Mouse (Mus musculus) hindbrain, embryonic 14.5 days (tissue): ENCODE measurements around the gene C1qtnf6. TPM values are rescaled to one million over a fixed set of nuclear protein-coding genes. Genes with fewer than 3 reads are reported as not detected.
A peak's percentile ranks its signal among the peaks of the same experiment; 100 is the strongest.

Source experiments
- ATAC-seq: fragments of 200-750 bp; cut with Nextera tagmentation; 2 replicates; pipeline ENCODE4 v1.8.0; 2017; ENCODE audit warnings: moderate number of reproducible peaks, mild to moderate bottlenecking, moderate TSS enrichment, moderate library complexity; ENCODE audit not compliant: low FRiP score
- DNase-seq: peaks from one replicate; pipeline ENCODE4 v3.0.0-alpha.2; 2015; ENCODE audit warnings: low spot score
- H3K27ac ChIP-seq: fragments of 300-500 bp; sonication (generic); 2 replicates; pipeline ENCODE4 v1.5.1; 2014; ENCODE audit warnings: mild to moderate bottlenecking, moderate library complexity
- H3K27me3 ChIP-seq: fragments of 300-500 bp; sonication (generic); 2 replicates; pipeline ENCODE4 v1.6.1; 2014; ENCODE audit warnings: mild to moderate bottlenecking, low read length, mixed read lengths; ENCODE audit not compliant: control insufficient read depth, insufficient read depth
- H3K36me3 ChIP-seq: fragments of 300-500 bp; sonication (generic); replicated peaks from 2 replicates; pipeline ENCODE4 v1.6.1; 2014; ENCODE audit not compliant: control insufficient read depth, insufficient read depth
- H3K4me1 ChIP-seq: fragments of 300-500 bp; sonication (generic); replicated peaks from 2 replicates; pipeline ENCODE4 v1.6.1; 2014; ENCODE audit warnings: antibody characterized with exemption, low read length, mixed read lengths; ENCODE audit not compliant: control insufficient read depth, insufficient read depth
- H3K4me2 ChIP-seq: fragments of 300-500 bp; sonication (generic); replicated peaks from 2 replicates; pipeline ENCODE4 v1.6.1; 2014; ENCODE audit warnings: mild to moderate bottlenecking, moderate library complexity
- H3K4me3 ChIP-seq: fragments of 300-500 bp; sonication (generic); replicated peaks from 2 replicates; pipeline ENCODE4 v1.5.1; 2014; ENCODE audit warnings: mild to moderate bottlenecking, low read length
- H3K9ac ChIP-seq: fragments of 300-500 bp; sonication (generic); 2 replicates; pipeline ENCODE4 v1.6.1; 2014
- H3K9me3 ChIP-seq: fragments of 300-500 bp; sonication (generic); 2 replicates; pipeline ENCODE4 v1.6.1; 2016; ENCODE audit warnings: low read length; ENCODE audit not compliant: control insufficient read depth
- WGBS: fragments of 180-500 bp; shearing (Covaris S2); extraction: QIAGEN DNeasy Blood & Tissue Kit; methylation state at CpG from one replicate; pipeline ENCODE4 v1.1.7; 2014; 5-methylcytosine and 5-hydroxymethylcytosine counted together
- polyA plus RNA-seq: library from polyadenylated mRNA; unstranded; fragments of >200 nt; fragmentation: Nextera tagmentation; extraction: Ambion mirVana; gene quantifications from 2 replicates; pipeline ENCODE4 v1.2.1, GENCODE M21; 2014

The C1qtnf6 gene
- polyA plus RNA-seq, 1 experiment from 2014 or later = 9.5 TPM

DNA sequence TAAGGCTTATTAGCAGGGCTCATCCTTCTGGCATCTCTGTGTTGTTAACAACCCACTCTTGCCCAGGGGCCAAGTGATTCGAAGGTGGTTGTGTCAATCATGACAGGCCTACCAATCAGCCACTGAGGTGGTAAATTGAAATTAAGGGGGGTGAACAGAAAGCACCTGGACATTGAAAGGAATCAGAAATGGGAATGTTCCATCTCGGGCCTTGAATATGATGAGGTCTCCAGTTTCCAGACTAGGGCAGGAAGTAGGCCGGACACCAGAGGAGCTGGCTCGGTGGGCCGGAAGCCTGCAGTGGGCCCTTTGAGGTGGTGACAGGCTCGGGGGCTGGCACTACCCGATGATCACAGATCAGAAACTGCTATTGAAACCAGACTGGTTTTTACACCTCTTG lies 3.2 kb downstream of the C1qtnf6 start:
- 86% methylated on average over 7 of the region's 7 CpGs for WGBS
- ATAC-seq (no peak), DNase-seq (no peak)
- Histone ChIP-seq H3K4me1 (peaks cover 26% of the 10 kb centered on the region), H3K9ac (no peak overlapping the region), H3K27me3 (no peaks in the 10 kb centered on the region), H3K9me3 (no peaks in the 10 kb centered on the region), H3K4me2 (0 out of 2 replicates have a peak overlapping the region, but pooled peaks have one; percentile 42), H3K4me3 (no peak overlapping the region), H3K36me3 (no peaks in the 10 kb centered on the region), H3K27ac (0 out of 2 replicates have a peak overlapping the region, but pooled peaks have one; percentile 5)

DNA sequence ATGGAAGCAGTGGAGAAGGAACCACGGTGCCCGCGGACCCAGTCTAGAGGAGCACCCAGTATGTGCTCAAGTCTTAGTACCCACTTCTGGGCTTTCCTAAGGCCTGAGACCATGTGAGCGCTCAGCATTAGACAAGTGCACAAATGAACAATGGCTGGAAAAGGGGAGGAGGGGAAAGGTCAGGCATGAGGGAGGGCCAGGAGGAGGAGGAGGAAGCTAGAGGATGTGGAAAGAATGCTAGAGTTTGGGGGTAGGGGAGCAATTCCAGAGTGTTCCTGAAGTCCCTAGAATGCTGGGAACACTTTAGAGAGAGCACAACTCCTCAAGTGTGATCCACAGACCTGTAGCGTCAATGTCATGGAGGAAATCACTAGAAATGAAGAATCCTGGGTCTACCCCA lies 7.1 kb downstream of the C1qtnf6 start:
- Histone ChIP-seq H3K9ac (no peak overlapping the region), H3K4me2 (no peak overlapping the region), H3K27me3 (no peaks in the 10 kb centered on the region), H3K36me3 (no peaks in the 10 kb centered on the region), H3K27ac (no peak overlapping the region), H3K9me3 (no peaks in the 10 kb centered on the region), H3K4me1 (peaks cover 9% of the 10 kb centered on the region), H3K4me3 (no peak overlapping the region)
- DNase-seq = no peak
- ATAC-seq = no peak
- WGBS = 82% methylated on average over 5 of the region's 5 CpGs

DNA sequence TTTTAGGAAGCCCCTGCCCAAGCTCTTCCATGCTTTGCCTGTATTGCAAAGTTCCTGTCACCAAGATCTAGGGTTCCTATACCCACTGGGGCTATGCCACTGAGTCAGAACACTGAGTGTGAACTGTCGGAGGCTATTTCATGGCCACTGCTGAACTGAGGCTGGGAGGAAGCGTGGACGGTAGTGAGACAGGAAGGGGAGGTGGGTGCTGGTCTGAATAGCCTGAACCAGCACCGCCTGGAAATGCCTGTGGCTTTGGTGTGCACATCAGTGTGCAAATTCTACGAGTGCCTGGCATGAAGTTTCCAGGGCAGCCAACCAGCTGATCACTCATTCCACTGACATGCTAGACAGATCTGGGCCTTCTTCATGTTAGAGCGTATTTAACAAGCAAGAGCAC lies 9.3 kb downstream of the C1qtnf6 start:
- Histone ChIP-seq H3K9ac (no peak overlapping the region), H3K9me3 (no peaks in the 10 kb centered on the region), H3K4me1 (no peaks in the 10 kb centered on the region), H3K4me2 (no peak overlapping the region), H3K27me3 (no peaks in the 10 kb centered on the region), H3K4me3 (no peak overlapping the region), H3K36me3 (no peaks in the 10 kb centered on the region), H3K27ac (no peak overlapping the region)
- DNase-seq (no peak), ATAC-seq (no peak)
- WGBS = 81% methylated on average over 6 of the region's 6 CpGs

DNA sequence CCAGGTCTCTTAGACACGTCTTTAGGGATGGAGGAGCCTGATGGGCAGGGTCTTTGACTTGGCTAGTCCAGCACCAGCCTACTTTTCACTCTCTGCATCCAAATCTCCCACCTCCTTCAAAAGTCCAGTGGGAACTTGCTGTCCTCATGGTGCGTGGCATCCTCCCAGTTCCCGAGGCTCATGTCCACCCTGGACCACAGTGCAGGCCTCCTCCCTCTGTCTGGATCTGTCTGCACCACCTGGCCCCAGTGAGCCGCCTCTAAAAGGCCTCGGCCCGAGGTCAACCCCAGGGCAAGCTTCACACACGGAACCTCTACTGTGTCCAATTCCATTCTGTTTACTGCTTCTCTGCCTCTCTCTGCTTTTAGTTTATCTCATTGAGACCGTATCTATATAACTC lies 9.9 kb downstream of the C1qtnf6 start:
- ATAC-seq = no peak
- no peaks in the 10 kb centered on the region for H3K9me3 ChIP-seq
- no peak overlapping the region for H3K4me3 ChIP-seq
- DNase-seq = no peak
- no peak overlapping the region for H3K27ac ChIP-seq
- H3K4me1 ChIP-seq = no peaks in the 10 kb centered on the region
- H3K36me3 ChIP-seq = no peaks in the 10 kb centered on the region
- no peak overlapping the region for H3K9ac ChIP-seq
- H3K27me3 ChIP-seq = no peaks in the 10 kb centered on the region
- H3K4me2 ChIP-seq = no peak overlapping the region
- 75% methylated on average over 8 of the region's 8 CpGs for WGBS

DNA sequence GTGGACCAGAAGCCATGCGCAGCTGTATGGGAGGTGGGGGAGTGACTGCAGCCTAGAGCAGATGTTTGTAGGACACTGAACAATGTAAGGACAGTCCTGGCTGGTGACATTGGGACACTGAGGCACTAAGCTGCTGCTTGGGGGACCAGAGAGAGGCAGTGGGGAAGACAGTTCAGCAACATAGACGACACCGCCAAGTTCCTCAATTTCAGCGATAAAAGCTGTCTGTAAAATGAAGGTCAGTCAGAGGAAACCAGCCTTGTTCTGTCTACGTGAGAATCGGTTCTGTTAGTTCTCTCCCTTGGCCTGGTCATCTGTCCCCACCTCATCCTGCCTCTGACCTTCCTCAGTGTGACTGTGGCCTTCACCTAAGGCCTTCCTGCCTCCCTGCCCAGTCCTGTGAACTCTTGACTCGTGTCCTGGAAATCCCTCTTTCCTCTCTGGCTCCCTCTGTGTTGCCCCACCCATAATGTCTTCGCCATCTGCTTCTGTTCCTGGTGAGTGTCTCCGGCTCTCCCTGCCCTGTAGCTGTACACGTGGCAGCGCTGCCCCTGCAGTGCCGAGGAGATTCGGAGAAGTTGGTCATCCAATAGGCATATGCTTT lies 11.0 kb downstream of the C1qtnf6 start:
- no peak for ATAC-seq
- H3K9me3 ChIP-seq = no peaks in the 10 kb centered on the region
- H3K4me1 ChIP-seq = no peaks in the 10 kb centered on the region
- WGBS = 78% methylated on average over 13 of the region's 13 CpGs
- no peak overlapping the region for H3K4me2 ChIP-seq
- no peak overlapping the region for H3K9ac ChIP-seq
- H3K27me3 ChIP-seq = no peaks in the 10 kb centered on the region
- no peak overlapping the region for H3K4me3 ChIP-seq
- no peaks in the 10 kb centered on the region for H3K36me3 ChIP-seq
- no peak for DNase-seq
- no peak overlapping the region for H3K27ac ChIP-seq

DNA sequence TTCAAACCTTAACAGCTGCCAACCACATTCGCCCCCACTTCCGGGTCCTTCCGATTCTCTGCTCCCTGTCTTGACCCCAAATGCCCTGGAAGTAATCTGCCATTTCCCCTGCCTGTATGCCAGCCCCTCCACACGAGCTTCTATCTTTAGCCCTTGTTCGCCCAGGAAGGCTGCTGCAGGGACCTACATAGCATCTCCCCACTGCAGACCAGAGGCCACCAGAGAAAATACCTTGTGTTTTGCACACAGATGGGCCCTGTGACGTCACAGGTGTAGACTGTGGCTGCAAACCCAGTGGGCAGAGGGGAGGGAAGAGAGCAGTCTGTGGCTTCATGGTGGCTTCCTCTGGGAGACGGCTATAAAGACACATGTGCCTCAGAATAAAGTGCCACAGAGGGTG lies 13.0 kb downstream of the C1qtnf6 start:
- Histone ChIP-seq H3K4me3 (no peak overlapping the region), H3K36me3 (no peaks in the 10 kb centered on the region), H3K4me2 (no peak overlapping the region), H3K9ac (no peak overlapping the region), H3K27ac (no peak overlapping the region), H3K27me3 (no peaks in the 10 kb centered on the region), H3K4me1 (0 out of 2 replicates have a peak, but pooled peaks cover 3% of the 10 kb centered on the region), H3K9me3 (no peaks in the 10 kb centered on the region)
- DNase-seq (no peak), ATAC-seq (no peak)
- 70% methylated on average over 7 of the region's 7 CpGs for WGBS

DNA sequence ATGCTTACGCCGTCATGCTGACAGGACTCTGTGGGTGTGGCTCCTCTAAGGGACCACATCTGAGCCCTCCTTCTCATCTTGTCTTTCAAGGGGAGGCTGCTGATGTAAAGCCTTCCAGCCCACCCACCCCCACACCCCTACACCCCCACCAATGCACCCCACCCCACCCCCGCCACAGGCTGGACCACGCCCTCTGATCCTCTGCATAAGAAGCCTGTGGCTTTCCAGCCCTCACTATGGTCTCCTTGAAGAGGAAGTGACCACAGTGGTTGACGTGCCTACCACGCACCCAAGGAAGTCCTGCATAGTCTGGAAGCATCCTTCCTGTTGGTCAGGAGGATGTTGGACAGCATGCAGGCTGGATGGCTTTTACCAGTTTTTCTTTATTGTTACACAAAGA lies 15.5 kb downstream of the C1qtnf6 start:
- Histone ChIP-seq H3K4me1 (0 out of 2 replicates have a peak, but pooled peaks cover 3% of the 10 kb centered on the region), H3K4me3 (no peak overlapping the region), H3K9me3 (no peaks in the 10 kb centered on the region), H3K27me3 (no peaks in the 10 kb centered on the region), H3K36me3 (no peaks in the 10 kb centered on the region), H3K9ac (no peak overlapping the region), H3K27ac (no peak overlapping the region), H3K4me2 (no peak overlapping the region)
- ATAC-seq (no peak), DNase-seq (no peak)
- WGBS = 82% methylated on average over 6 of the region's 6 CpGs

DNA sequence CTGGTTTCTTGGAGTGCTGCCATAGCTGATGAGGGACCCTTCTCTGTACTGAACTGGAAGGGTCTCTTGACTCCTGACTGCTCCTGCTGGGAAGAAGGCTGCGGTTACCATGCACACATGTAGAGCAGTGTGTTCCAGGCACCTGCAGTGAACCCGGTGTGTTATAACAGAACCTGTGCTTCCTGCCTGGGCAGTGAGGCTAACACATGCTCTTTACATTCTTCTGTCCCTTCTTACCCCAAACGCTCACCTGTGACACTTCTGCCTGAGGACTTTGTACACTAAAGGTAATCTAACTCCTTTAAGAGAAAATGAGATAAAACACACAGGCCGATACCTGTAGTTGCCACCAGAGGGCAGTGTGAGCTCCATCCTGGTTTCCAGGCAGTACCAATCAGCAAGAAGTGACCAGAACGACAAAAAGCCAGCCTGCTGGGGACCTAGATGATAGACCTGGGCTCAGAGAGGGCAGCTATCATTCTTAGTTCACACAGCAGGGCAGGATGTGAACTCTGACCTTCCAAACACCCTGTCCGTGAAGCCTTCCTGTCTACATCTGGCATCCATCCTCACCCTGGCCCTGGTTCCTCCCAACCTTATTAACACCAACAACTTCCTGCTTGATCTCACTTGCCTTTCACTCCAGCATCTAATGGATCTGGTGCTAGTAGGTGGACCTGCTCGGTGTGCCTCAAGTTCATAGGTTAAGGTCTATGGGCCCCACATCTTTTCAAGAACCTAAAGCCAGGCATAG lies 16.6 kb downstream of the C1qtnf6 start:
- DNase-seq (peak; percentile 85), ATAC-seq (peak; percentile 46; the same call in 1 of the 2 replicates)
- Histone ChIP-seq H3K4me3 (no peak overlapping the region), H3K27me3 (no peaks in the 10 kb centered on the region), H3K4me1 (peaks cover 10% of the 10 kb centered on the region), H3K9ac (no peak overlapping the region), H3K36me3 (no peaks in the 10 kb centered on the region), H3K4me2 (no peak overlapping the region), H3K27ac (no peak overlapping the region), H3K9me3 (no peaks in the 10 kb centered on the region)
- WGBS = 33% methylated on average over 7 of the region's 7 CpGs

DNA sequence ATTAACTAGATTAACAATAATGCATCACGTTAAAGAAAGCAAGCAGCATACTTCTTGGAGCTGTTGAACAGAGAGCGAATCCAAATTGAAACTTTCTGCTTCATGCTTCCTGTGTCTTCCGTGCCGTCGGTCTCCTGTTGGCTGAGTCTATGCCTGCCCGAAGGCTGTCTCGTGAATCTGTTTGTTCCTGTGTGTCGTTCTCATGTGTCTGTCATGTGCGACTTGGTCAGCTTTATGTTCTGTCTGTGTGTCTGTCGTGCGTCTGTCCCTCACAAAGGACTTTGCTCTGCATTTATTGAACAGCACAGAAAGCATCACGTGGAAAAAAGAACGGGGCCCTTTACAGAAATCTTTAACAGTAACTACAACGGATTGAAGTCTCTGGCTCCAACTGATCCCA lies 18.2 kb downstream of the C1qtnf6 start:
- 91% methylated on average over 14 of the region's 14 CpGs for WGBS
- no peaks in the 10 kb centered on the region for H3K36me3 ChIP-seq
- ATAC-seq = no peak
- H3K4me3 ChIP-seq = no peak overlapping the region
- H3K27me3 ChIP-seq = no peaks in the 10 kb centered on the region
- H3K9me3 ChIP-seq = no peaks in the 10 kb centered on the region
- H3K9ac ChIP-seq = no peak overlapping the region
- no peak for DNase-seq
- peaks cover 12% of the 10 kb centered on the region for H3K4me1 ChIP-seq
- no peak overlapping the region for H3K4me2 ChIP-seq
- no peak overlapping the region for H3K27ac ChIP-seq
